Mouse (Mus musculus) myocyte (in vitro differentiated cells): ENCODE measurements around the gene Doc2b.

ENCODE experiments used
- CEBPB ChIP-seq: IDR thresholded peaks from 2 replicates; pipeline ENCODE4 v1.6.1; 2011; ENCODE audit warnings: mild to moderate bottlenecking, moderate library complexity; ENCODE audit not compliant: poor library complexity, insufficient read depth, severe bottlenecking
- MAX ChIP-seq: IDR thresholded peaks from one replicate; pipeline ENCODE4 v1.6.1; 2011; ENCODE audit warnings: low read depth, mild to moderate bottlenecking, control low read depth
- MYOD1 ChIP-seq, 3 experiments: IDR thresholded peaks; one replicate each; pipeline ENCODE4 v1.6.1; 2011; ENCODE audit warnings: control low read depth in 2 of 3, low read depth in 2 of 3, mild to moderate bottlenecking in 2 of 3, moderate library complexity in 1 of 3; ENCODE audit not compliant: insufficient read length in 2 of 3, control insufficient read depth in 1 of 3
- MYOG ChIP-seq, 3 experiments: IDR thresholded peaks; one replicate each; pipeline ENCODE4 v1.6.1; 2011; ENCODE audit warnings: control low read depth in 2 of 3, low read depth in 2 of 3, mild to moderate bottlenecking in 2 of 3; ENCODE audit not compliant: insufficient read length in 2 of 3, control insufficient read depth in 1 of 3, insufficient read depth in 1 of 3
- POLR2A ChIP-seq: IDR thresholded peaks from one replicate; pipeline ENCODE4 v1.6.1; 2011; ENCODE audit warnings: low read depth, mild to moderate bottlenecking, control low read depth, moderate library complexity; ENCODE audit not compliant: insufficient read length
- TCF12 ChIP-seq: IDR thresholded peaks from one replicate; pipeline ENCODE4 v1.6.1; 2011; ENCODE audit warnings: mild to moderate bottlenecking, control low read depth; ENCODE audit not compliant: poor library complexity, insufficient read depth, severe bottlenecking
- USF1 ChIP-seq: IDR thresholded peaks from one replicate; pipeline ENCODE4 v1.6.1; 2011; ENCODE audit warnings: low read depth, mild to moderate bottlenecking, control low read depth, moderate library complexity

GRCm38 (mm10) chr11:75760785-75761184 lies 35.1 kb downstream of the Doc2b start:
- TF ChIP-seq MYOG (IDR thresholded peaks at IDR 0.05; ENCODE audit: control insufficient read depth in 1 of 3, insufficient read depth in 1 of 3, insufficient read length in 2 of 3, low read depth in 2 of 3) (no peak), TCF12 (no peak), POLR2A (no peak), USF1 (no peak), MAX (no peak), CEBPB (no peak), MYOD1 (IDR thresholded peaks at IDR 0.05; ENCODE audit: control insufficient read depth in 1 of 3, insufficient read length in 2 of 3, low read depth in 2 of 3) (no peak)
